Mouse (Mus musculus) small intestine, adult 10 weeks (tissue): Measurements from ENCODE around the gene Casq2. TPM values are rescaled to one million over a fixed set of nuclear protein-coding genes. Genes with fewer than 3 reads are reported as not detected.

Experiments used
- polyA plus RNA-seq: library from polyadenylated mRNA; stranded (reverse); fragments of 350-450 nt; fragmentation: Illumina TruSeq; extraction: RNeasy Lipid Tissue Mini Kit (QIAGEN cat#74804); gene quantifications from one replicate; pipeline ENCODE4 v1.2.3, GENCODE M21; 2014; ENCODE audit warnings: low replicate concordance

Casq2 gene
- 4.7 TPM for polyA plus RNA-seq

DNA sequence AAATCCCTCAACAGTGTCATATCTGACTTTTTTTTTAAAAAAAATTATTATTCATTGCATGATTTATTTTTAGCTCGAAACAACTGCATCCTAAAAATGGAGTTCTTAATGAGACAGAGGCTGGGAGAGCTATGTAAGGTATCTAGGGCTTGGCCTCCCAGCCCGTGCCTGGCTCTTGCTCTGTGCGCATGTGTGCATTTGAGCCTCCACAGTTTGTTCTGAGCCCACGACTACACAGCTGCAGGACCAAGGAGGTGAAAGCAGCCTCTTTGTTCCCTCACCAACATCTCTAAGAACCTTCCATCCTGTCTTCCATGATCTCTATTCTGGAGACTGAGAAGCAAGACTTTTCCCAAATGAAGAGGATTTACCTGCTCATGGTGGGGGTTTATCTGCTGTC, at the start of gene Casq2:
Gene Casq2 (plus strand): TSS at position 133 of the 400 bp plus-strand sequence.

Other genes starting within 250 kb of the Casq2 start
- gene Mab21l3, start 237.5 kb upstream of the Casq2 start, polyA plus RNA-seq: not detected
- gene Slc22a15, start 162.0 kb upstream of the Casq2 start, polyA plus RNA-seq: 3.9 TPM
- gene Nhlh2, start 76.3 kb upstream of the Casq2 start, polyA plus RNA-seq: not detected
- 1.1 TPM for gene Vangl1, start 118.3 kb downstream of the Casq2 start, polyA plus RNA-seq